Mouse (Mus musculus) bone marrow, adult 2 months (tissue): ENCODE measurements around the gene Tle4.

Source experiments
- CTCF ChIP-seq: fragments of 200-500 bp; IDR thresholded peaks from 2 replicates; pipeline ENCODE4 v1.5.1; 2011; ENCODE audit warnings: low read length, control low read depth; ENCODE audit not compliant: control insufficient read depth, insufficient read depth
- POLR2A ChIP-seq: fragments of 200-500 bp; IDR thresholded peaks from 2 replicates; pipeline ENCODE4 v1.6.1; 2011; ENCODE audit warnings: low read depth, mild to moderate bottlenecking, control low read depth, low read length, borderline replicate concordance; ENCODE audit not compliant: control insufficient read depth

DNA sequence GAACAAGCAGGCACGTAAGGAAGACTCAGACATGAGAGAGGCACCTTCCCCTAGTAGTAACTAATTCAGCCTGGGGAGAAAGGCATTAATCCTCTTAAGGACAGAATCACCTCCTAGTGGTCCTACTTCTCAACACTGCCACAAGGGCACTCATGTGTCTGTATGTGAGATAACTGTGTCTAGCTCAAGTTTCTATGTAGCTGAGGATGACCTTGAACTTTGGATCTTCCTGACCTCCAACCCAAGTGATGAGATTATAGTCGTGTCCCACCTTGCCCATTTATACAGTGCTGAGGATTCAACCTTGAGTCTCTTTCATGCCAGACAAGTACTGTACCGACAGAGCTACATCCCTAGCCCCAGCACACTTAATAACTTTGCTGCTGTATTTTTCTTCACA is 46.9 kb upstream of the Tle4 start:
- TF ChIP-seq POLR2A (no peak), CTCF (no peak)
